Mouse (Mus musculus): ENCODE results near the gene Maml3.

DNA sequence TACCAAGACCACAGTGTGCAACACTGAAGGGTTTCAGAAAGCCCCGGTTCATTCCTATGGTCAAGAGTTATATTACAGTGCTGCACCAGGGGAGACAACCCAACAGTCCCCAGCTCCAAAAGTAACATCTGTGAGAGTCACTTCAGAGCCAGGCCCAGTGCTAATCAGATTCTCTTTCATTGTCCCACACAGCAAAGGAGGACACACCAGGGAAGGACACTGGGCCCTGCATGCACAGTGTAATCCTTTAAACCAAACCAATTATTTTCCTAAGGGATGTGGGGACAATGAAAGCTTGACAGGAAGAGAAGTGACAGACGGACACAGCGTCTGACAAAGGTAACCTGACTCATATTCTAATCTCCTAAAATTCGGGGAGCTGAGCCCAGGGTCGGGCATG lies 32.9 kb downstream of the Maml3 start:
- TF ChIP-seq CTCF (IDR thresholded peaks at IDR 0.05; ENCODE audit: low read depth) (no peak), EP300 (optimal IDR thresholded peaks at IDR 0.05) (no peak)

Data from stomach, postnatal 0 days (tissue).